Mouse (Mus musculus) MEL (cell line): Measurements from ENCODE around the gene Gm8122.
"Not testable (repeated sequence)": the region's sequence is repeated elsewhere in the genome, so short reads cannot be mapped to it uniquely, and the experiment has no call there.

ENCODE experiments used
- CHD2 ChIP-seq: IDR thresholded peaks from 2 replicates; pipeline ENCODE4 v1.6.1; 2011; ENCODE audit warnings: low read length, improper control_type of control experiment
- CTCF ChIP-seq, 3 experiments: IDR thresholded peaks in 2 of 3; conservative IDR thresholded peaks in 1 of 3; 2 replicates each; pipeline ENCODE4 v1.5.1; 2011 to 2012; ENCODE audit warnings: low read length in 3 of 3, low read depth in 2 of 3, mild to moderate bottlenecking in 2 of 3, improper control_type of control experiment in 1 of 3, inconsistent platforms in 1 of 3, mixed read lengths in 1 of 3, moderate library complexity in 1 of 3; ENCODE audit not compliant: control insufficient read depth in 1 of 3, insufficient read depth in 1 of 3, poor library complexity in 1 of 3, severe bottlenecking in 1 of 3
- EP300 ChIP-seq, 2 experiments: IDR thresholded peaks; 2 replicates each; pipeline ENCODE4 v1.6.1; 2011; ENCODE audit warnings: improper control_type of control experiment in 2 of 2, low read length in 2 of 2, low read depth in 1 of 2, mild to moderate bottlenecking in 1 of 2
- GABPA ChIP-seq: IDR thresholded peaks from 2 replicates; pipeline ENCODE4 v1.6.1; 2012; ENCODE audit warnings: low read depth, mild to moderate bottlenecking, inconsistent platforms, low read length, improper control_type of control experiment, moderate library complexity
- MAX ChIP-seq: IDR thresholded peaks from 2 replicates; pipeline ENCODE4 v1.6.1; 2011; ENCODE audit warnings: low read length, improper control_type of control experiment
- MXI1 ChIP-seq: IDR thresholded peaks from 2 replicates; pipeline ENCODE4 v1.6.1; 2011; ENCODE audit warnings: mild to moderate bottlenecking, low read depth, low read length, improper control_type of control experiment
- NELFE ChIP-seq: IDR thresholded peaks from 2 replicates; pipeline ENCODE4 v1.6.1; 2011; ENCODE audit warnings: low read depth, low read length, improper control_type of control experiment
- POLR2A ChIP-seq, 2 experiments: IDR thresholded peaks; 2 replicates each; pipeline ENCODE4 v1.6.1; 2011 to 2012; ENCODE audit warnings: low read length in 2 of 2, mild to moderate bottlenecking in 2 of 2, control low read depth in 1 of 2, improper control_type of control experiment in 1 of 2, low read depth in 1 of 2, moderate library complexity in 1 of 2; ENCODE audit not compliant: control insufficient read depth in 1 of 2, insufficient read depth in 1 of 2, poor library complexity in 1 of 2
- POLR2AphosphoS2 ChIP-seq: IDR thresholded peaks from 2 replicates; pipeline ENCODE4 v1.6.1; 2011; ENCODE audit warnings: low read length, improper control_type of control experiment
- UBTF ChIP-seq: IDR thresholded peaks from 2 replicates; pipeline ENCODE4 v1.6.1; 2012; ENCODE audit warnings: low read depth, mild to moderate bottlenecking, inconsistent platforms, low read length, improper control_type of control experiment, moderate library complexity, borderline replicate concordance; ENCODE audit not compliant: insufficient read depth
- USF2 ChIP-seq, 2 experiments: IDR thresholded peaks; 2 replicates each; pipeline ENCODE4 v1.6.1; 2011 to 2012; ENCODE audit warnings: improper control_type of control experiment in 2 of 2, low read length in 2 of 2, borderline replicate concordance in 1 of 2, inconsistent platforms in 1 of 2, low read depth in 1 of 2, mild to moderate bottlenecking in 1 of 2; ENCODE audit not compliant: insufficient read depth in 1 of 2

DNA sequence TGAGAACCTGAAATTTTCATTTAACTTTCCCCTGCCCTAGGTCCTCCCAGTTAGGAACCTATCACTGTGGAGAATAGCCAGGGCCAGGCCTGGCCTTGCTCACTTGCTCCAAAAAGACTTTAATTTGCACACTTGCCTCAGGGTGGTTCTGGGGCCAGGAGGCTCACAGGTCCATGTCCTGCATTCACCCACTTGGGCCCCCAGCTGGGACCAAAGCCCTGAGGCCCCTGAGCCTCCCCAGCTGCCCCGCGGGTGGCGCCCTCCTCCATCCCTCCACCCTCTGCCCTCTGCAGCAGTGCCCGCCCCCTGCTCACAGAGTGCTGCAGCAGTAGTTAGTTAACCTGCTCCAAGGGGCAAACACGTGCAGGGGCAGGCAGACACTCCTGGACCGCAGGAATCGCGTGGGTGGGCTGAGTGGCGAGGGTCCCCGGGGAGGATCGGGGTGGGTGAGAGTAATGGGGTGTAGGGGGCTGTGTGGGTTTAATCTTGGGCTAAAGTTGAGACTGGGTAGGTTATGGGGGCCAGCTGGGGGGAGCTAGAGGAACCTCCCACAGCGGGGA, 14.6 kb upstream of the Gm8122 start:
- not testable (repeated sequence) for TF ChIP-seq NELFE; USF2 (IDR thresholded peaks at IDR 0.05; ENCODE audit: borderline replicate concordance in 1 of 2, insufficient read depth in 1 of 2, low read depth in 1 of 2, low read length in 2 of 2); GABPA; MXI1; POLR2A (IDR thresholded peaks at IDR 0.05; ENCODE audit: control insufficient read depth in 1 of 2, insufficient read depth in 1 of 2, low read depth in 1 of 2, low read length in 2 of 2, poor library complexity in 1 of 2); EP300 (IDR thresholded peaks at IDR 0.05; ENCODE audit: low read depth in 1 of 2, low read length in 2 of 2); POLR2AphosphoS2; MAX; CTCF (IDR thresholded peaks at IDR 0.05 in 2 of 3, conservative IDR thresholded peaks at IDR 0.05 in 1 of 3; ENCODE audit: control insufficient read depth in 1 of 3, insufficient read depth in 1 of 3, low read depth in 2 of 3, low read length in 3 of 3, poor library complexity in 1 of 3, severe bottlenecking in 1 of 3); UBTF; CHD2
